Mouse (Mus musculus): ENCODE measurements around the gene Myt1l. TPM values are rescaled to one million over a fixed set of nuclear protein-coding genes. Genes with fewer than 3 reads are reported as not detected.

The Myt1l gene
- polyA plus RNA-seq (2012; fragmentation: generic; extraction: Trizol), result not detected

GRCm38 (mm10) chr12:29528031-29528771 is at the start of gene Myt1l:
Myt1l (plus strand) TSS chr12:29528384.

GRCm38 (mm10) chr12:29937308-29937707 is 409.1 kb downstream of the Myt1l start, which contains the start of gene Pxdn:
Pxdn (plus strand) TSS chr12:29937608.

Measured in C3H10T1/2 (cell line).